Mouse (Mus musculus): ENCODE data around the gene Tiam1. TPM values are rescaled to one million over a fixed set of nuclear protein-coding genes. Genes with fewer than 3 reads are reported as not detected.

Gene Tiam1
- polyA plus RNA-seq (2015; fragmentation: Nextera tagmentation; extraction: Ambion mirVana) = 11.5 and 16.1 TPM in 2 replicates

- Histone ChIP-seq H3K27me3 (ENCODE audit: insufficient read depth, low read length) (no peaks in the 10 kb centered on the region), H3K9ac (replicated peaks; ENCODE audit: low read length) (peak within 1 kb of the TSS; percentile 72), H3K27ac (ENCODE audit: low read length) (peak within 1 kb of the TSS; percentile 83), H3K9me3 (ENCODE audit: low read length) (no peaks in the 10 kb centered on the region), H3K4me1 (ENCODE audit: insufficient read depth, low read length) (peaks cover 30% of the 10 kb centered on the region), H3K4me3 (ENCODE audit: low read length) (peak within 1 kb of the TSS; percentile 68), H3K4me2 (replicated peaks; ENCODE audit: low read depth, low read length) (peak within 1 kb of the TSS; percentile 82), H3K36me3 (ENCODE audit: insufficient read depth, low read length) (no peaks in the 10 kb centered on the region)
- WGBS = under 1% methylated on average over 64 of the region's 64 CpGs
- peak; percentile 97 for ATAC-seq (ENCODE audit: low FRiP score, low TSS enrichment)
Observed at GRCm38 (mm10) chr16:90143760-90144516, at the start of gene Tiam1. Gene Tiam1, minus strand, starts transcription at chr16:90143769.

GRCm38 (mm10) chr16:90191289-90191688, 47.7 kb upstream of the Tiam1 start:
- 74% methylated on average over 6 of the region's 6 CpGs for WGBS
- Histone ChIP-seq H3K27ac (ENCODE audit: low read length) (no peak overlapping the region), H3K9me3 (ENCODE audit: low read length) (no peaks in the 10 kb centered on the region), H3K27me3 (ENCODE audit: insufficient read depth, low read length) (no peaks in the 10 kb centered on the region), H3K4me1 (ENCODE audit: insufficient read depth, low read length) (peaks cover 5% of the 10 kb centered on the region), H3K4me2 (replicated peaks; ENCODE audit: low read depth, low read length) (no peak overlapping the region), H3K9ac (replicated peaks; ENCODE audit: low read length) (no peak overlapping the region), H3K4me3 (ENCODE audit: low read length) (no peak overlapping the region), H3K36me3 (ENCODE audit: insufficient read depth, low read length) (no peaks in the 10 kb centered on the region)
- no peak for ATAC-seq (ENCODE audit: low FRiP score, low TSS enrichment)

GRCm38 (mm10) chr16:90187453-90187852, 43.9 kb upstream of the Tiam1 start:
- peaks cover 5% of the 10 kb centered on the region for H3K4me1 ChIP-seq (ENCODE audit: insufficient read depth, low read length)
- H3K4me3 ChIP-seq (ENCODE audit: low read length) = no peak overlapping the region
- no peak overlapping the region for H3K4me2 ChIP-seq (replicated peaks; ENCODE audit: low read depth, low read length)
- no peaks in the 10 kb centered on the region for H3K36me3 ChIP-seq (ENCODE audit: insufficient read depth, low read length)
- H3K9me3 ChIP-seq (ENCODE audit: low read length) = no peaks in the 10 kb centered on the region
- 13% methylated on average over 13 of the region's 13 CpGs for WGBS
- peak; percentile 66 for ATAC-seq (ENCODE audit: low FRiP score, low TSS enrichment)
- H3K27me3 ChIP-seq (ENCODE audit: insufficient read depth, low read length) = no peaks in the 10 kb centered on the region
- no peak overlapping the region for H3K9ac ChIP-seq (replicated peaks; ENCODE audit: low read length)
- H3K27ac ChIP-seq (ENCODE audit: low read length) = no peak overlapping the region

- no peaks in the 10 kb centered on the region for H3K9me3 ChIP-seq (ENCODE audit: low read length)
- H3K27ac ChIP-seq (ENCODE audit: low read length) = no peak overlapping the region
- H3K9ac ChIP-seq (replicated peaks; ENCODE audit: low read length) = no peak overlapping the region
- peak; percentile 58; the same call in 1 of the 2 replicates for ATAC-seq (ENCODE audit: low FRiP score, low TSS enrichment)
- WGBS = 50% methylated on average over 8 of the region's 8 CpGs
- no peak overlapping the region for H3K4me2 ChIP-seq (replicated peaks; ENCODE audit: low read depth, low read length)
- no peaks in the 10 kb centered on the region for H3K36me3 ChIP-seq (ENCODE audit: insufficient read depth, low read length)
- H3K27me3 ChIP-seq (ENCODE audit: insufficient read depth, low read length) = no peaks in the 10 kb centered on the region
- peaks cover 5% of the 10 kb centered on the region for H3K4me1 ChIP-seq (ENCODE audit: insufficient read depth, low read length)
- no peak overlapping the region for H3K4me3 ChIP-seq (ENCODE audit: low read length)
Observed at GRCm38 (mm10) chr16:90185928-90186588, 42.5 kb upstream of the Tiam1 start.

GRCm38 (mm10) chr16:90184135-90184534, 40.6 kb upstream of the Tiam1 start:
- Histone ChIP-seq H3K9me3 (ENCODE audit: low read length) (no peaks in the 10 kb centered on the region), H3K4me2 (replicated peaks; ENCODE audit: low read depth, low read length) (no peak overlapping the region), H3K4me1 (ENCODE audit: insufficient read depth, low read length) (peaks cover 5% of the 10 kb centered on the region), H3K27ac (ENCODE audit: low read length) (no peak overlapping the region), H3K4me3 (ENCODE audit: low read length) (no peak overlapping the region), H3K9ac (replicated peaks; ENCODE audit: low read length) (no peak overlapping the region), H3K27me3 (ENCODE audit: insufficient read depth, low read length) (no peaks in the 10 kb centered on the region), H3K36me3 (ENCODE audit: insufficient read depth, low read length) (no peaks in the 10 kb centered on the region)
- WGBS = 65% methylated on average over 6 of the region's 6 CpGs
- no peak for ATAC-seq (ENCODE audit: low FRiP score, low TSS enrichment)

GRCm38 (mm10) chr16:90181673-90182072, 38.1 kb upstream of the Tiam1 start:
- no peak for ATAC-seq (ENCODE audit: low FRiP score, low TSS enrichment)
- no peak overlapping the region for H3K27ac ChIP-seq (ENCODE audit: low read length)
- no peak overlapping the region for H3K4me2 ChIP-seq (replicated peaks; ENCODE audit: low read depth, low read length)
- no peak overlapping the region for H3K4me3 ChIP-seq (ENCODE audit: low read length)
- H3K27me3 ChIP-seq (ENCODE audit: insufficient read depth, low read length) = no peaks in the 10 kb centered on the region
- H3K9me3 ChIP-seq (ENCODE audit: low read length) = no peaks in the 10 kb centered on the region
- no peaks in the 10 kb centered on the region for H3K36me3 ChIP-seq (ENCODE audit: insufficient read depth, low read length)
- no peak overlapping the region for H3K9ac ChIP-seq (replicated peaks; ENCODE audit: low read length)
- H3K4me1 ChIP-seq (ENCODE audit: insufficient read depth, low read length) = no peaks in the 10 kb centered on the region
- 81% methylated on average over 8 of the region's 8 CpGs for WGBS

GRCm38 (mm10) chr16:90180975-90181374, 37.4 kb upstream of the Tiam1 start:
- Histone ChIP-seq H3K9ac (replicated peaks; ENCODE audit: low read length) (no peak overlapping the region), H3K27me3 (ENCODE audit: insufficient read depth, low read length) (no peaks in the 10 kb centered on the region), H3K4me2 (replicated peaks; ENCODE audit: low read depth, low read length) (no peak overlapping the region), H3K9me3 (ENCODE audit: low read length) (no peaks in the 10 kb centered on the region), H3K27ac (ENCODE audit: low read length) (no peak overlapping the region), H3K4me1 (ENCODE audit: insufficient read depth, low read length) (no peaks in the 10 kb centered on the region), H3K36me3 (ENCODE audit: insufficient read depth, low read length) (no peaks in the 10 kb centered on the region), H3K4me3 (ENCODE audit: low read length) (no peak overlapping the region)
- 84% methylated on average over 6 of the region's 6 CpGs for WGBS
- ATAC-seq (ENCODE audit: low FRiP score, low TSS enrichment) = no peak

- Histone ChIP-seq H3K4me3 (ENCODE audit: low read length) (no peak overlapping the region), H3K27me3 (ENCODE audit: insufficient read depth, low read length) (no peaks in the 10 kb centered on the region), H3K9ac (replicated peaks; ENCODE audit: low read length) (no peak overlapping the region), H3K27ac (ENCODE audit: low read length) (no peak overlapping the region), H3K36me3 (ENCODE audit: insufficient read depth, low read length) (no peaks in the 10 kb centered on the region), H3K4me2 (replicated peaks; ENCODE audit: low read depth, low read length) (no peak overlapping the region), H3K4me1 (ENCODE audit: insufficient read depth, low read length) (no peaks in the 10 kb centered on the region), H3K9me3 (ENCODE audit: low read length) (no peaks in the 10 kb centered on the region)
- no peak for ATAC-seq (ENCODE audit: low FRiP score, low TSS enrichment)
- WGBS = 87% methylated on average over 5 of the region's 5 CpGs
Observed at GRCm38 (mm10) chr16:90179892-90180291, 36.3 kb upstream of the Tiam1 start.

- Histone ChIP-seq H3K9me3 (ENCODE audit: low read length) (no peaks in the 10 kb centered on the region), H3K4me3 (ENCODE audit: low read length) (no peak overlapping the region), H3K27me3 (ENCODE audit: insufficient read depth, low read length) (no peaks in the 10 kb centered on the region), H3K4me1 (ENCODE audit: insufficient read depth, low read length) (no peaks in the 10 kb centered on the region), H3K9ac (replicated peaks; ENCODE audit: low read length) (no peak overlapping the region), H3K4me2 (replicated peaks; ENCODE audit: low read depth, low read length) (no peak overlapping the region), H3K36me3 (ENCODE audit: insufficient read depth, low read length) (no peaks in the 10 kb centered on the region), H3K27ac (ENCODE audit: low read length) (no peak overlapping the region)
- 92% methylated on average over 3 of the region's 3 CpGs for WGBS
- ATAC-seq (ENCODE audit: low FRiP score, low TSS enrichment) = no peak
Observed at GRCm38 (mm10) chr16:90178404-90178803, 34.8 kb upstream of the Tiam1 start.

GRCm38 (mm10) chr16:90177425-90177824, 33.9 kb upstream of the Tiam1 start:
- 80% methylated on average over 8 of the region's 8 CpGs for WGBS
- ATAC-seq (ENCODE audit: low FRiP score, low TSS enrichment) = no peak

More at GRCm38 (mm10) chr16:90177425-90177824, 33.9 kb upstream of the Tiam1 start:
- Histone ChIP-seq H3K9me3 (ENCODE audit: low read length) (no peaks in the 10 kb centered on the region), H3K4me1 (ENCODE audit: insufficient read depth, low read length) (no peaks in the 10 kb centered on the region), H3K36me3 (ENCODE audit: insufficient read depth, low read length) (no peaks in the 10 kb centered on the region), H3K4me2 (replicated peaks; ENCODE audit: low read depth, low read length) (no peak overlapping the region), H3K4me3 (ENCODE audit: low read length) (no peak overlapping the region), H3K27me3 (ENCODE audit: insufficient read depth, low read length) (no peaks in the 10 kb centered on the region), H3K9ac (replicated peaks; ENCODE audit: low read length) (no peak overlapping the region), H3K27ac (ENCODE audit: low read length) (no peak overlapping the region)
